Mouse (Mus musculus): ENCODE results near the gene Arhgap27. TPM values are rescaled to one million over a fixed set of nuclear protein-coding genes. Genes with fewer than 3 reads are reported as not detected.
A peak's percentile ranks its signal among the peaks of the same experiment; 100 is the strongest.

The Arhgap27 gene
- total and polyA plus RNA-seq, 3 experiments, result 11.8 to 30.9 (median 26.1) TPM

DNA sequence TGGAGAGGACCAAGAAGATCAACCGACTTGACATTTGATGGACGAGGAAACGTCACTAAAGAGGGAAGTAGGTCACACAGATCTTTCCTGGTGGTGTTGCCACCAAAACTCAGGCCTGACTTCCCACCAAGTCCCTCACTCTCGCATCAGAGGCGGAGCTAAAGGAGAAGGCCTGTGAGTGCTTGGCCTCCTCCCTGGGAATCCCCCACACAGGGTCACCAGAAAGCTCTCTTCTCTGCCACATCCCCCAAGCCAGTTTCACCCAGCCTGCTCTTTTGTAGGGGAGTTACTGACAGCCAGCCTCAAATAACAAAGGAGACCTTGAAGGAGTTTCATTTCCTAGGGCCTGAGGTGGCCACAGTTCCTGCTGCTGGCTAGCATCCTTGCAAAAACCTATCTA is 48.1 kb downstream of the Arhgap27 start (continued):
- TF ChIP-seq MEF2A (IDR thresholded peaks at IDR 0.05; ENCODE audit: borderline replicate concordance, low read depth, low read length) (peak; percentile 48; the same call in 1 of the 2 replicates), TCF12 (IDR thresholded peaks at IDR 0.05; ENCODE audit: low read depth, low read length) (no peak; the same call in 1 of the 2 replicates), ETS1 (conservative IDR thresholded peaks at IDR 0.05; ENCODE audit: low read depth, low read length) (peak; percentile 68), SIN3A (IDR thresholded peaks at IDR 0.05; ENCODE audit: low read length) (0 out of 2 replicates have a peak, but pooled peaks have one; percentile 34), CHD2 (IDR thresholded peaks at IDR 0.05; ENCODE audit: low read length) (peak; percentile 39; the same call in 1 of the 2 replicates), JUN (IDR thresholded peaks at IDR 0.05; ENCODE audit: insufficient read depth, low read depth, low read length) (no peak), JUND (conservative IDR thresholded peaks at IDR 0.05; ENCODE audit: low read depth, low read length) (no peak)

- peaks cover 30 to 37% of the 10 kb centered on the region in 2 experiments for H3K4me1 ChIP-seq (ENCODE audit: control insufficient read depth in 1 of 2, insufficient read depth in 2 of 2)
- no peaks in the 10 kb centered on the region for H3K9me3 ChIP-seq (replicated peaks; ENCODE audit: low read length)
- H3K36me3 ChIP-seq (replicated peaks in 1 of 2; ENCODE audit: control insufficient read depth in 1 of 2, insufficient read depth in 1 of 2, low read length in 1 of 2), result no peaks in the 10 kb centered on the region
- H3K9ac ChIP-seq (ENCODE audit: insufficient read depth, low read depth), result no peak overlapping the region
- H3K4me3 ChIP-seq (replicated peaks in 1 of 3; ENCODE audit: low read depth in 2 of 3, low read length in 2 of 3, poor library complexity in 1 of 3), result no peak overlapping the region
- no peak overlapping the region for H3K4me2 ChIP-seq (ENCODE audit: insufficient read depth, low read depth, poor library complexity, severe bottlenecking)
- DNase-seq (ENCODE audit: extremely low read depth), result no peak
- TF ChIP-seq EP300 (IDR thresholded peaks at IDR 0.05; ENCODE audit: low read length) (0 out of 2 replicates have a peak, but pooled peaks have one; percentile 1), NRF1 (IDR thresholded peaks at IDR 0.05; ENCODE audit: low read depth, low read length) (0 out of 2 replicates have a peak, but pooled peaks have one; percentile 11), USF2 (conservative IDR thresholded peaks at IDR 0.05; ENCODE audit: low read depth, low read length) (no peak), MXI1 (IDR thresholded peaks at IDR 0.05; ENCODE audit: low read depth, low read length) (no peak), ZKSCAN1 (IDR thresholded peaks at IDR 0.05; ENCODE audit: borderline replicate concordance, low read depth, low read length) (no peak), ETS1 (conservative IDR thresholded peaks at IDR 0.05; ENCODE audit: low read depth, low read length) (no peak), SIN3A (IDR thresholded peaks at IDR 0.05; ENCODE audit: low read length) (no peak)
- H3K27ac ChIP-seq (ENCODE audit: insufficient read depth, low read depth), result no peak overlapping the region
- dilution Hi-C loops (cut with MboI; ENCODE audit: extremely low pct_ligation_motif_present, extremely low pct_unique_long_range_greater_than_20kb, low sequenced_read_pairs), result no loop called here
- in situ Hi-C loops (cut with MboI; ENCODE audit: low pct_ligation_motif_present, low pct_unique_long_range_greater_than_20kb, low sequenced_read_pairs), result loop anchor here (5.0 kb wide), 3 partner anchors 33 to 143 kb away; partner anchors contain the start of gene Fmnl1
- H3K27me3 ChIP-seq (replicated peaks), result no peaks in the 10 kb centered on the region
- H3K79me2 ChIP-seq (replicated peaks; ENCODE audit: control insufficient read depth, extremely low read depth, insufficient read depth, poor library complexity, severe bottlenecking), result no peaks in the 10 kb centered on the region
Observed at GRCm38 (mm10) chr11:103314736-103315374, 48.6 kb downstream of the Arhgap27 start.

- in situ Hi-C loops (cut with MboI; ENCODE audit: low pct_ligation_motif_present, low pct_unique_long_range_greater_than_20kb, low sequenced_read_pairs), result no loop called here
- TF ChIP-seq MAZ (IDR thresholded peaks at IDR 0.05; ENCODE audit: low read depth, low read length), result no peak; the same call in 1 of the 2 replicates
- TF ChIP-seq ETS1 (conservative IDR thresholded peaks at IDR 0.05; ENCODE audit: low read depth, low read length), result peak; percentile 71
- no peak for TF ChIP-seq E2F4 (IDR thresholded peaks at IDR 0.05; ENCODE audit: insufficient replicate concordance, low read depth, low read length)
- no peak for TF ChIP-seq PAX5 (IDR thresholded peaks at IDR 0.05; ENCODE audit: low read length)
- TF ChIP-seq MAFK (IDR thresholded peaks at IDR 0.05; ENCODE audit: insufficient replicate concordance, low read length), result no peak
- no peak for TF ChIP-seq ZC3H11A (IDR thresholded peaks at IDR 0.05; ENCODE audit: low read depth, low read length)
- no peak for TF ChIP-seq CTCF (conservative IDR thresholded peaks at IDR 0.05 in 1 of 2, IDR thresholded peaks at IDR 0.05 in 1 of 2; ENCODE audit: low read depth in 2 of 2, low read length in 2 of 2)
- TF ChIP-seq ELF1 (IDR thresholded peaks at IDR 0.05; ENCODE audit: low read depth, low read length), result no peak
- no peak for TF ChIP-seq MXI1 (IDR thresholded peaks at IDR 0.05; ENCODE audit: low read depth, low read length)
- TF ChIP-seq HCFC1 (IDR thresholded peaks at IDR 0.05; ENCODE audit: low read depth, low read length), result no peak
- no peak for TF ChIP-seq USF1 (IDR thresholded peaks at IDR 0.05; ENCODE audit: low read depth, low read length)
- TF ChIP-seq MEF2A (IDR thresholded peaks at IDR 0.05; ENCODE audit: borderline replicate concordance, low read depth, low read length), result peak; percentile 32; the same call in 1 of the 2 replicates
- peak; percentile 61; the same call in 1 of the 2 replicates for TF ChIP-seq EP300 (IDR thresholded peaks at IDR 0.05; ENCODE audit: low read length)
- no peak for TF ChIP-seq CHD2 (IDR thresholded peaks at IDR 0.05; ENCODE audit: low read length)
- TF ChIP-seq ZKSCAN1 (IDR thresholded peaks at IDR 0.05; ENCODE audit: borderline replicate concordance, low read depth, low read length), result no peak
- no peak for TF ChIP-seq KAT2A (IDR thresholded peaks at IDR 0.05; ENCODE audit: insufficient replicate concordance, low read length)
- 0 out of 2 replicates have a peak, but pooled peaks have one; percentile 15 for TF ChIP-seq TCF12 (IDR thresholded peaks at IDR 0.05; ENCODE audit: low read depth, low read length)
- no peak for TF ChIP-seq JUND (conservative IDR thresholded peaks at IDR 0.05; ENCODE audit: low read depth, low read length)
- no peak for TF ChIP-seq MAX (IDR thresholded peaks at IDR 0.05; ENCODE audit: low read length)
- TF ChIP-seq ZMIZ1 (IDR thresholded peaks at IDR 0.05; ENCODE audit: low read depth, low read length), result no peak
- TF ChIP-seq NRF1 (IDR thresholded peaks at IDR 0.05; ENCODE audit: low read depth, low read length), result no peak
- TF ChIP-seq POLR2AphosphoS2 (IDR thresholded peaks at IDR 0.05; ENCODE audit: low read depth, low read length), result no peak
- no peak for TF ChIP-seq RAD21 (IDR thresholded peaks at IDR 0.05; ENCODE audit: low read depth, low read length)
- no peak for TF ChIP-seq JUN (IDR thresholded peaks at IDR 0.05; ENCODE audit: insufficient read depth, low read depth, low read length)
Observed at GRCm38 (mm10) chr11:103313542-103313941, 50.0 kb downstream of the Arhgap27 start.

More at GRCm38 (mm10) chr11:103313542-103313941, 50.0 kb downstream of the Arhgap27 start:
- Histone ChIP-seq H3K9me3 (replicated peaks; ENCODE audit: low read length) (no peaks in the 10 kb centered on the region), H3K4me1 (ENCODE audit: control insufficient read depth in 1 of 2, insufficient read depth in 2 of 2) (peaks cover 32 to 47% of the 10 kb centered on the region in 2 experiments), H3K27me3 (replicated peaks) (no peaks in the 10 kb centered on the region), H3K27ac (ENCODE audit: insufficient read depth, low read depth) (no peak overlapping the region), H3K4me3 (replicated peaks in 1 of 3; ENCODE audit: low read depth in 2 of 3, low read length in 2 of 3, poor library complexity in 1 of 3) (no peak overlapping the region), H3K79me2 (replicated peaks; ENCODE audit: control insufficient read depth, extremely low read depth, insufficient read depth, poor library complexity, severe bottlenecking) (no peaks in the 10 kb centered on the region), H3K9ac (ENCODE audit: insufficient read depth, low read depth) (no peak overlapping the region), H3K36me3 (replicated peaks in 1 of 2; ENCODE audit: control insufficient read depth in 1 of 2, insufficient read depth in 1 of 2, low read length in 1 of 2) (no peaks in the 10 kb centered on the region), H3K4me2 (ENCODE audit: insufficient read depth, low read depth, poor library complexity, severe bottlenecking) (no peak overlapping the region)
- peak; percentile 48 for DNase-seq (ENCODE audit: extremely low read depth)
- dilution Hi-C loops (cut with MboI; ENCODE audit: extremely low pct_ligation_motif_present, extremely low pct_unique_long_range_greater_than_20kb, low sequenced_read_pairs), result no loop called here
